Mouse (Mus musculus) layer of hippocampus, adult 18-20 months (tissue): Measurements from ENCODE around the gene Tob2. TPM values are rescaled to one million over a fixed set of nuclear protein-coding genes. Genes with fewer than 3 reads are reported as not detected.

Source experiments
- DNase-seq, 2 experiments: peaks; one replicate each; pipeline ENCODE4 v3.0.0; 2022; ENCODE audit warnings: low spot score in 2 of 2
- long read RNA-seq: library from polyadenylated mRNA; stranded (forward); transcript quantifications from one replicate; pipeline ENCODE4 v2.0.0, GENCODE M21; 2021
- total RNA-seq, 2 experiments: library from RNA; stranded (reverse); gene quantifications; 2 replicates each; pipeline ENCODE4 v1.2.3; 2021

The Tob2 gene
- total RNA-seq: 10 to 100 TPM; 33.8 to 45.2 TPM
- long read RNA-seq, full-length matches to known transcripts: 14 of 23 reads
- long read RNA-seq, partial matches to known transcripts: 0 of 23 reads
- long read RNA-seq, other reads (novel, unspliced or antisense): 9 of 23 reads

GRCm38 (mm10) chr15:81858517-81859329 is at the start of gene Tob2:
Gene Tob2 (minus strand): TSS chr15:81858796.
- peak; percentile 59 to 83 for DNase-seq

- DNase-seq: no peak
These were observed 49.4 kb upstream of the Tob2 start for GRCm38 (mm10) chr15:81907953-81908352.

GRCm38 (mm10) chr15:81904939-81905338 is 46.3 kb upstream of the Tob2 start:
- peak; percentile 56 to 83 for DNase-seq

GRCm38 (mm10) chr15:81898751-81899150 is 40.2 kb upstream of the Tob2 start:
- no peak for DNase-seq

- DNase-seq: no peak
These were observed 39.1 kb upstream of the Tob2 start for GRCm38 (mm10) chr15:81897607-81898285.

- no peak for DNase-seq
These were observed 37.8 kb upstream of the Tob2 start for GRCm38 (mm10) chr15:81896407-81896806.

- no peak for DNase-seq
These were observed 35.4 kb upstream of the Tob2 start for GRCm38 (mm10) chr15:81894002-81894401.

GRCm38 (mm10) chr15:81891822-81892580 is 33.4 kb upstream of the Tob2 start:
- no peak for DNase-seq

GRCm38 (mm10) chr15:81891140-81891802 is 32.7 kb upstream of the Tob2 start:
- no peak for DNase-seq

- no peak for DNase-seq
These were observed 30.6 kb upstream of the Tob2 start for GRCm38 (mm10) chr15:81889175-81889574.

GRCm38 (mm10) chr15:81886795-81887550 is 28.4 kb upstream of the Tob2 start:
- no peak for DNase-seq

- DNase-seq: no peak
These were observed 26.9 kb upstream of the Tob2 start for GRCm38 (mm10) chr15:81885418-81885934.

GRCm38 (mm10) chr15:81882348-81882747 is 23.8 kb upstream of the Tob2 start:
- DNase-seq: no peak

GRCm38 (mm10) chr15:81879531-81880401 is 21.2 kb upstream of the Tob2 start:
- peak; percentile 79 to 89 for DNase-seq

- peak; percentile 98 to 100 for DNase-seq
These were observed 13.9 kb upstream of the Tob2 start, which contains the start of gene Aco2 for GRCm38 (mm10) chr15:81872262-81873136. Gene Aco2 (plus strand): TSS chr15:81872309.

- DNase-seq: peak; percentile 70 to 91
These were observed 13.1 kb upstream of the Tob2 start, which contains the start of gene Phf5a for GRCm38 (mm10) chr15:81871604-81872261. Gene Phf5a (minus strand): TSS chr15:81871911.

GRCm38 (mm10) chr15:81869985-81870384 is 11.4 kb upstream of the Tob2 start:
- no peak for DNase-seq
